In the genomic region with DNA sequence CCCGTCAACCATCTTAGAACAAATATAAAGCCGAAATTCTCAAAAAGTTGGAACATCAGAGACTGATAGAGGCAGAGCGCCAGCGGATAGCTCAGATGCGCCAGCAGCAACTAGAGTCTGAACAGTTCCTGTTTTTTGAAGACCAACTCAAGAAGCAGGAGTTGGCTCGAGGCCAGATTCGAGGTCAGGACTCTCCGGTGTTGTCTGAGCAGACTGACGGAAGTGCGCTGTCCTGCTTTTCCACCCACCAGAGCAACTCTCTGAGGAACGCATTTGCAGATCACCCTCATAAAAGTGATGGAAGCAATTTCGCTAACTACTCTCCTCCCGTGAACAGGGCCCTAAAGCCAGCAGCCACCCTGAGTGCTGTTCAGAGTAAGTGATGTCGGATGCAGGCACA, we compare ENCODE assay signal across 10 mouse cellular contexts. TPM values are rescaled to one million over a fixed set of nuclear protein-coding genes. Genes with fewer than 3 reads are reported as not detected.
DNase-seq lines count a peak whose midpoint lies in the region; ATAC-seq and TF ChIP-seq lines count a peak whose summit lies in the region.
"Had no signal": no experiment of that assay in that cellular context is flagged by ENCODE, and none has a peak within 500 bp of the region (broad histone marks: within the 10 kb centered on the region; RNA-seq: fewer than 3 reads in every experiment).

No protein-coding gene starts in this region.

- ATAC-seq in forebrain, embryonic 14.5 days: no peak
- ATAC-seq in forebrain, postnatal 0 days: no peak
- ATAC-seq in CD4-positive, CD25-positive, alpha-beta regulatory T cell, adult 4 months: peak; percentile 45
- ATAC-seq in hindbrain, embryonic 12.5 days (ENCODE audit: low FRiP score): no peak
- ATAC-seq in hindbrain, embryonic 11.5 days (ENCODE audit: low FRiP score): no peak

- no peak overlapping the region for H3K27ac ChIP-seq in forebrain, embryonic 14.5 days (ENCODE audit: low read depth, low read length)
- no peak overlapping the region for H3K27ac ChIP-seq in forebrain, postnatal 0 days (ENCODE audit: low read depth, low read length)
- H3K27ac ChIP-seq in hindbrain, embryonic 12.5 days: no peak overlapping the region
- H3K27ac ChIP-seq in hindbrain, embryonic 11.5 days (ENCODE audit: low read depth, low read length): no peak overlapping the region
- H3K27ac ChIP-seq: embryonic facial prominence, embryonic 13.5 days; limb, embryonic 13.5 days had no signal

- H3K9ac ChIP-seq in forebrain, embryonic 14.5 days (ENCODE audit: low read length): no peak overlapping the region
- H3K9ac ChIP-seq in forebrain, postnatal 0 days: no peak overlapping the region
- H3K9ac ChIP-seq in hindbrain, embryonic 12.5 days: no peak overlapping the region
- no peak overlapping the region for H3K9ac ChIP-seq in hindbrain, embryonic 11.5 days (ENCODE audit: low read depth, low read length)
- H3K9ac ChIP-seq: embryonic facial prominence, embryonic 13.5 days; limb, embryonic 13.5 days had no signal

- intact Hi-C loops in gastrocnemius, postnatal 14 days (cut with DNase I; ENCODE audit: low total_unique reads): no loop called here

- DNase-seq in forebrain, embryonic 14.5 days (ENCODE audit: low spot score): peak; percentile 8
- DNase-seq in forebrain, postnatal 0 days: no peak
- DNase-seq in gastrocnemius, postnatal 14 days: peak; percentile 77
- peak; percentile 82 for DNase-seq in kidney, postnatal 14 days
- peak; percentile 72 for DNase-seq in lung, postnatal 25 days (ENCODE audit: low spot score)
- no peak for DNase-seq in hindbrain, embryonic 11.5 days (ENCODE audit: low spot score)

- TF ChIP-seq CTCF in forebrain, postnatal 0 days (IDR thresholded peaks at IDR 0.05; ENCODE audit: low read depth): no peak

- H3K4me2 ChIP-seq in forebrain, embryonic 14.5 days (ENCODE audit: low read length): no peak overlapping the region
- H3K4me2 ChIP-seq in forebrain, postnatal 0 days (ENCODE audit: low read depth): no peak overlapping the region
- H3K4me2 ChIP-seq in hindbrain, embryonic 12.5 days (replicated peaks): no peak overlapping the region
- H3K4me2 ChIP-seq in hindbrain, embryonic 11.5 days (replicated peaks; ENCODE audit: low read depth, low read length): no peak overlapping the region
- H3K4me2 ChIP-seq: embryonic facial prominence, embryonic 13.5 days; limb, embryonic 13.5 days had no signal

- no peaks in the 10 kb centered on the region for H3K4me1 ChIP-seq in forebrain, embryonic 14.5 days (ENCODE audit: control insufficient read depth, insufficient read depth, low read length)
- H3K4me1 ChIP-seq in forebrain, postnatal 0 days (ENCODE audit: insufficient read depth): no peaks in the 10 kb centered on the region
- H3K4me1 ChIP-seq in hindbrain, embryonic 12.5 days: no peaks in the 10 kb centered on the region
- no peaks in the 10 kb centered on the region for H3K4me1 ChIP-seq in hindbrain, embryonic 11.5 days (replicated peaks; ENCODE audit: control insufficient read depth, insufficient read depth, low read length)
- H3K4me1 ChIP-seq: embryonic facial prominence, embryonic 13.5 days had no signal

- WGBS in forebrain, embryonic 14.5 days: 93% methylated on average over 14 of the region's 14 CpGs
- 80% methylated on average over 14 of the region's 14 CpGs for WGBS in forebrain, postnatal 0 days
- WGBS in hindbrain, embryonic 12.5 days: 91% methylated on average over 14 of the region's 14 CpGs
- WGBS in hindbrain, embryonic 11.5 days: 90% methylated on average over 14 of the region's 14 CpGs

- H3K27me3 ChIP-seq in forebrain, embryonic 14.5 days (replicated peaks; ENCODE audit: control insufficient read depth, insufficient read depth, low read length): no peaks in the 10 kb centered on the region
- H3K27me3 ChIP-seq in forebrain, postnatal 0 days (ENCODE audit: insufficient read depth, low read length): no peaks in the 10 kb centered on the region
- no peaks in the 10 kb centered on the region for H3K27me3 ChIP-seq in hindbrain, embryonic 12.5 days
- H3K27me3 ChIP-seq in hindbrain, embryonic 11.5 days (ENCODE audit: control insufficient read depth, insufficient read depth, low read length): no peaks in the 10 kb centered on the region
- H3K27me3 ChIP-seq: embryonic facial prominence, embryonic 13.5 days; limb, embryonic 13.5 days had no signal

- H3K9me3 ChIP-seq in forebrain, embryonic 14.5 days (replicated peaks; ENCODE audit: control insufficient read depth, low read length): no peaks in the 10 kb centered on the region
- H3K9me3 ChIP-seq in forebrain, postnatal 0 days (ENCODE audit: low read length): no peaks in the 10 kb centered on the region
- H3K9me3 ChIP-seq in hindbrain, embryonic 12.5 days (replicated peaks): no peaks in the 10 kb centered on the region
- no peaks in the 10 kb centered on the region for H3K9me3 ChIP-seq in hindbrain, embryonic 11.5 days (ENCODE audit: control insufficient read depth, low read length)
- H3K9me3 ChIP-seq: embryonic facial prominence, embryonic 13.5 days; limb, embryonic 13.5 days had no signal

- no peaks in the 10 kb centered on the region for H3K36me3 ChIP-seq in forebrain, embryonic 14.5 days (ENCODE audit: control insufficient read depth, insufficient read depth, low read length)
- peaks cover 14% of the 10 kb centered on the region; the same call in 1 of the 2 replicates for H3K36me3 ChIP-seq in forebrain, postnatal 0 days (ENCODE audit: insufficient read depth)
- 0 out of 2 replicates have a peak, but pooled peaks cover 3% of the 10 kb centered on the region for H3K36me3 ChIP-seq in hindbrain, embryonic 12.5 days
- no peaks in the 10 kb centered on the region for H3K36me3 ChIP-seq in hindbrain, embryonic 11.5 days (ENCODE audit: control insufficient read depth, insufficient read depth, low read length)

- H3K4me3 ChIP-seq in forebrain, embryonic 14.5 days (ENCODE audit: low read depth, low read length): no peak overlapping the region
- no peak overlapping the region for H3K4me3 ChIP-seq in forebrain, postnatal 0 days (ENCODE audit: low read depth, low read length)
- H3K4me3 ChIP-seq in hindbrain, embryonic 12.5 days: no peak overlapping the region
- no peak overlapping the region for H3K4me3 ChIP-seq in hindbrain, embryonic 11.5 days (ENCODE audit: low read depth, low read length)
- H3K4me3 ChIP-seq: embryonic facial prominence, embryonic 13.5 days; limb, embryonic 13.5 days had no signal

RNA-seq across cellular contexts. Expression of a gene that starts 21.4 kb away (rescaled TPM):
- polyA plus RNA-seq in forebrain, embryonic 14.5 days (2014; fragmentation: Nextera tagmentation; extraction: Ambion mirVana): 9.9 and 13.9 TPM in 2 replicates
- 3.8 and 11.1 TPM in 2 replicates for total RNA-seq in forebrain, postnatal 0 days (2014; rRNA removed)
- 6.0 and 8.5 TPM in 2 replicates for polyA plus RNA-seq in forebrain, postnatal 0 days (2015; fragmentation: Nextera tagmentation; extraction: Ambion mirVana)
- polyA plus RNA-seq in CD4-positive, CD25-positive, alpha-beta regulatory T cell, adult 4 months (2017; shearing (Covaris generic)): under 1 TPM; 0.39 to 0.47 TPM
- total RNA-seq in gastrocnemius, postnatal 14 days (2021): 100 to 1,000 TPM; 433 to 628 TPM
- polyA plus RNA-seq in hindbrain, embryonic 12.5 days (2016; fragmentation: Nextera tagmentation; extraction: Ambion mirVana): 45.1 and 90.0 TPM in 2 replicates
- polyA plus RNA-seq in hindbrain, embryonic 11.5 days (2014; fragmentation: Nextera tagmentation; extraction: Ambion mirVana): 36.8 and 41.7 TPM in 2 replicates

RNA-seq across cellular contexts. Expression of a gene that starts 41.9 kb away (rescaled TPM):
- 5.6 and 9.1 TPM in 2 replicates for polyA plus RNA-seq in forebrain, embryonic 14.5 days (2014; fragmentation: Nextera tagmentation; extraction: Ambion mirVana)
- total RNA-seq in forebrain, postnatal 0 days (2014; rRNA removed): 22.8 and 23.6 TPM in 2 replicates
- 11.0 and 17.7 TPM in 2 replicates for polyA plus RNA-seq in forebrain, postnatal 0 days (2015; fragmentation: Nextera tagmentation; extraction: Ambion mirVana)
- 100 to 1,000 TPM in 1 of 2 experiments, 10 to 100 TPM in 1; 87.6 to 100 TPM for polyA plus RNA-seq in CD4-positive, CD25-positive, alpha-beta regulatory T cell, adult 4 months (2017; shearing (Covaris generic))
- total RNA-seq in gastrocnemius, postnatal 14 days (2021): 1 to 10 TPM; 1.4 to 1.7 TPM
- 4.0 and 4.9 TPM in 2 replicates for polyA plus RNA-seq in hindbrain, embryonic 12.5 days (2016; fragmentation: Nextera tagmentation; extraction: Ambion mirVana)
- polyA plus RNA-seq in hindbrain, embryonic 11.5 days (2014; fragmentation: Nextera tagmentation; extraction: Ambion mirVana): 3.6 and 4.0 TPM in 2 replicates

RNA-seq across cellular contexts. Expression of a gene that starts 56.5 kb away (rescaled TPM):
- polyA plus RNA-seq in forebrain, embryonic 14.5 days (2014; fragmentation: Nextera tagmentation; extraction: Ambion mirVana): 0.28 and 0.33 TPM in 2 replicates
- 0.77 and 2.5 TPM in 2 replicates for total RNA-seq in forebrain, postnatal 0 days (2014; rRNA removed)
- 0.85 and 0.94 TPM in 2 replicates for polyA plus RNA-seq in forebrain, postnatal 0 days (2015; fragmentation: Nextera tagmentation; extraction: Ambion mirVana)
- 100 to 1,000 TPM; 132 to 152 TPM for polyA plus RNA-seq in CD4-positive, CD25-positive, alpha-beta regulatory T cell, adult 4 months (2017; shearing (Covaris generic))
- total RNA-seq in gastrocnemius, postnatal 14 days (2021): 1 to 10 TPM; 2.8 to 6.0 TPM
- 1.4 and 1.6 TPM in 2 replicates for polyA plus RNA-seq in hindbrain, embryonic 12.5 days (2016; fragmentation: Nextera tagmentation; extraction: Ambion mirVana)
- polyA plus RNA-seq in hindbrain, embryonic 11.5 days (2014; fragmentation: Nextera tagmentation; extraction: Ambion mirVana): 0.49 and 1.2 TPM in 2 replicates

Comparison
In these comparisons a context has a peak if more than half of its experiments do, and no peak if none do; other contexts are left out.
1. DNase-seq: peak in forebrain, embryonic 14.5 days (single experiment), gastrocnemius, postnatal 14 days (single experiment), kidney, postnatal 14 days (single experiment) and lung, postnatal 25 days (single experiment); none in forebrain, postnatal 0 days (single experiment) and hindbrain, embryonic 11.5 days (single experiment).
2. RNA of a gene that starts 56.5 kb away (polyA plus RNA-seq): 132 to 152 TPM in CD4-positive, CD25-positive, alpha-beta regulatory T cell, adult 4 months; 1.4 to 1.6 TPM in hindbrain, embryonic 12.5 days, 0.49 to 1.2 TPM in hindbrain, embryonic 11.5 days, 0.85 to 0.94 TPM in forebrain, postnatal 0 days and 0.28 to 0.33 TPM in forebrain, embryonic 14.5 days; every median in the first group is over 10 times any median in the second.